Mouse (Mus musculus): ENCODE results near the gene Tsc2.

Tsc2 gene

GRCm38 (mm10) chr17:24648731-24649377, 16.4 kb upstream of the Tsc2 start:
- in situ Hi-C loops (cut with MboI, MseI): no loop called here

DNA sequence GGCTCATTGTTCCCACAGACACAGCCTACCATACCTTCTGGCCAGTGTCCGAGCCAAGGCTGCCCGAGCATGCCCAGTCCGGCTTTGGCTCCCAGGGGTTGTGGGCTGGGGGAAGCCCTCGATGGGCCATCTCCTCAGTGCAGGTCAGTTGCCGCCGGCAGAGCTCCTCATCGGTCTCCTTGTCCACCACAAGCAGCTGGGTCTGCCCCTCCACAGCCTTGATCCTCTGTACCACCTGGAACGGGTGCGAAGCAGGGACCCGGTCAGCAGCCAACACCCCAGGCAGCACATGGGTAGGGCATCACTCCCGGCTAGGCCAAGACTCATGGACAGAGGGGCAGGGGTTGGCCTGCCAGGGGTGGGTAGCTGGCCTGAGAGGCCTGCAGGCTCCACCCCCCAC, 15.1 kb upstream of the Tsc2 start:
- in situ Hi-C loops (cut with MboI, MseI): no loop called here

GRCm38 (mm10) chr17:24646381-24646780, 14.0 kb upstream of the Tsc2 start:
- in situ Hi-C loops (cut with MboI, MseI): no loop called here

DNA sequence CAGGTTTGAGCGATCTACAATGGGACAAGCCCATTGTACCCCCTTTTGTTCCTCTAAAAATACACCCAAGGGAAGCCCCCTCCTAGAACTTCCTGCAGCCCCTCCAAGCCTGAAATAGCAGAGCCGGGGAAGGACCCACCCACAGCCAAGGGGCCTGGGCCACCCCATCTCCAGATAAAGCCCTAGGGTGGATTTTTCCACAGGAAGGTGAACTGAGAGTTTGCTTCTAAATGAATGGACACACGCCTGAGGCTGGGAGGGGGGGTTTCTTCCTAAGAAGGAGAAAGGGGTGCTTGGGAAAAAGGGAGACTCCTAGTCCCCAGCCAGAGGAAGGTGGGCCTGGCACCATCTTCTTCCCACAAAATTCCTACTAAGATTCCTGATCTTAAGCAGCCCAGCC, 13.5 kb upstream of the Tsc2 start:
- in situ Hi-C loops (cut with MboI, MseI): no loop called here

GRCm38 (mm10) chr17:24644875-24645721, 12.7 kb upstream of the Tsc2 start:
- in situ Hi-C loops (cut with MboI, MseI): no loop called here

- in situ Hi-C loops (cut with MboI, MseI): no loop called here
Measured at GRCm38 (mm10) chr17:24644030-24644715, 11.7 kb upstream of the Tsc2 start.

DNA sequence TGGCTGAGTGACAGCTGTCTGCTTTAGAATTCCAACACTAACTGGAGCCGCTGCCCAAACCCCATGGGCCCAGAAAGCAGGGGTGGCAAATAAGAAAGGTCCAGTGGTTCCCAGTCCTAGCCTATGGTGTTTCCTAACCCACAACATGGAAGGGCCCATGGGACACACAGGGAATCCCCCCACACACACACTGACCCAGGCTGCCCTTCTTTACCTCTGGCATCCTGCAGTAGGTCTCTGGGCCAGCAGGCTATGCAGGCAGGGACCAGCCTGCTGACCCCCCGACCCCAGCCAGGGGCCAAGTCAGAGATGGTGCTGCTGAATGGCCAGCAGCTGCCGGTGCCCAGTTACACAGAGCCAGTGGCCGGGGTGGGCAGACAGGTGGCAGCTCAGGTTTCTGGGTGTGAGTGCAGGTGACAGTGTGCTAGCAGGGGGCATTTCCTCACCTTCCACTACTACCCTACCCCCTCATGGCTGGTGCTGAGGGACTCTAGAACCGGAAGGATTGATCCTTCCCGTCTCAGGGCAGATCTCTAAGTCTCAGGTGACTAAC, 10.4 kb upstream of the Tsc2 start:
- in situ Hi-C loops (cut with MboI, MseI): no loop called here

- in situ Hi-C loops (cut with MboI, MseI): no loop called here
Measured at GRCm38 (mm10) chr17:24641944-24642343, 9.5 kb upstream of the Tsc2 start.

DNA sequence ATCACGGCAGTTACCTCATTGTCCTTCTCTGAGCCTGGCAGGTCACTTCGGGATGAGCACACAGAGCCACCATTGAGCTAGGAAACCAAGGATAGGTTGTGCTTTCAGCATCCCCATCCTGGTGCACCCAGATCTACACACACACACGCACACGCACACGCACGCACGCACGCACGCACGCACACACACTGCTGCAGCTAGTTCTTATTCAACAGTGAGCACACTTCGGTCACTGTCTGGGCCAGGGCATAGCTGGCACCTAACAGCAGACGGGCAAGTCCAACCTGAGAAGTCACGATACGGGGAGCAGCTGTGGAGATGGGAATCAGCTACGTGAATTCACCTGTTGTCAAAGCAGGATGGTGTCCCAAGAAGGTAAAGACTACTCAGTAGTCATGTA, 8.2 kb upstream of the Tsc2 start:
- in situ Hi-C loops (cut with MboI, MseI): no loop called here

- in situ Hi-C loops (cut with MboI, MseI): no loop called here
Measured at GRCm38 (mm10) chr17:24640119-24640518, 7.7 kb upstream of the Tsc2 start.

DNA sequence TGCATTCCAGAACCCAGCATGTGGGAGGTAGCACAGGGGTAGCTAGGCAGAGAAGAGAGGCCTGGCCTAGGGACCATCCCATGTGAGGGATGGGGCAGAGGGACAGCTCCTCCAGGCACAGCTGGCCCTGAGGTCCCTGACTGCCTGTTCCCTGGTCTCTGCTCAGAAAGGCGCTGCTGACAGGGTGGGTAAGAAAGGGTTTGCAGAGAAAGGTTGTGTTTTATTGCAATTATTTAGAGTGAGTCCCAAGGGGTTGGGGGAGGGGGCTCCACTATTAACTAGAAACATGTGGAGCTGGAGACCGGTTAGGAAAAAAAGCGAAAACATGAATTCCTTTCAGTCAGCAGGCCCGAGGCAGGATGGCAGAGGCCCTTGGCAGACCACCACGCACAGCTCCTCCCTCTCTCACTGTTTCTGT, 7.2 kb upstream of the Tsc2 start:
- in situ Hi-C loops (cut with MboI, MseI): loop anchor here in 1 of 2 experiments (10.0 kb wide), 1 partner anchor 735 kb away; no protein-coding TSS in a partner anchor

GRCm38 (mm10) chr17:24638840-24639239, 6.4 kb upstream of the Tsc2 start:
- in situ Hi-C loops (cut with MboI, MseI): loop anchor here in 1 of 2 experiments (10.0 kb wide), 1 partner anchor 734 kb away; no protein-coding TSS in a partner anchor

- in situ Hi-C loops (cut with MboI, MseI): loop anchor here in 1 of 2 experiments (10.0 kb wide), 1 partner anchor 733 kb away; no protein-coding TSS in a partner anchor
Measured at GRCm38 (mm10) chr17:24638214-24638613, 5.8 kb upstream of the Tsc2 start.

DNA sequence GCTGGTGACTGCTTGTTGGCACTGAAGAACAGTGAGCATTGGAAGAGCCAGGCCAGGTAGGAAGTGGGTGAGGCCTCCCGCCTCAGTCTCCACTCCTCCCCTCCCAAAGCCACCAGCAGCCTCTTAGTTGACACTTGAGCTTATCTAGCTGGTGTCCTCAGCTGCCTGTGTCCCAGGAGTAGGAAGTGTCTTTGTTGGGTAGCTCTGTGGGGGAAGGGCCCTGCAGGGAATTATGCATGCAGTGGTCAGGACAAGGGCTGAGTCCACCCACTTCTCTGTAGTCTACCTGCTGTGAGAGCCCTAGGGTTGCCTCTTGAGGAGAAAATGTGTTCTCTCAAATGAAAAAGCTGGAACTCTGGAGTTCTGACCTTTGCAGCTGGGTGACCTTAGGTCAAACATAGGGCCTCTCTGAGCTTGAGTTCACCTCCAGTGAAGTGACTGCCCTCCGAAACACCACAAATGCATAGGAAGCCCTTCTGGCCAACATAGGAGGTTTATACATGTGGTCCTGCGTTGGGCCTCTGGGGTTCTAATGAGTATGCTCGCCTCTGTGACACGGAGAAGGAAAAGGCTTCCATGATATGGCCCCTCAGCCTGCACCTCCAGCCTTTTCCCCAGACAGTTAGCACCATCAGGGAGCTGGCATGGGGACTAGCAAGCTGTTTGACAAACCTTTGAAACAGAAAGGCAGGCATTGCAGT, 4.5 kb upstream of the Tsc2 start:
- in situ Hi-C loops (cut with MboI, MseI): loop anchor here in 1 of 2 experiments (10.0 kb wide), 1 partner anchor 732 kb away; no protein-coding TSS in a partner anchor

GRCm38 (mm10) chr17:24635694-24636093, 3.3 kb upstream of the Tsc2 start:
- in situ Hi-C loops (cut with MboI, MseI): loop anchor here in 1 of 2 experiments (10.0 kb wide), 1 partner anchor 731 kb away; no protein-coding TSS in a partner anchor

GRCm38 (mm10) chr17:24635024-24635423, 2.6 kb upstream of the Tsc2 start:
- in situ Hi-C loops (cut with MboI, MseI): loop anchor here in 1 of 2 experiments (10.0 kb wide), 1 partner anchor 730 kb away; no protein-coding TSS in a partner anchor

DNA sequence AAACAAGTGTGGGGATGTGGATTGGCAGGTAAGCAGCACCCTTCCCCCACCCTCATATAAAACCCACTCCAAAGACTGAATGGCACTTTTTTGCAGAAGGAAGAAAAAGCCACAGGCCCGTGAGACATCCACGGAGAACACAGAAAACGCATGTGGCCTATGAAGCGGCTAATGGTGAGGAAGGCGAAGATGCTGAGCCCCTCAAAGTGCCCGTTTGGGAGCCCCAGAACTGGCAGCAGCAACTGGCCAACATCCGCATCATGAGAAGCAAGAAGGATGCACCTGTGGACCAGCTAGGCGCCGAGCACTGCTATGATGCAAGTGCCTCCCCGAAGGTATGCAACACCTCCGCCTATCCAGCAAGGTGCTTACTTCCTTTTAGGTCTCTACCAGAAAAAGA, 1.4 kb upstream of the Tsc2 start:
- in situ Hi-C loops (cut with MboI, MseI): loop anchor here in 1 of 2 experiments (10.0 kb wide), 1 partner anchor 729 kb away; no protein-coding TSS in a partner anchor

DNA sequence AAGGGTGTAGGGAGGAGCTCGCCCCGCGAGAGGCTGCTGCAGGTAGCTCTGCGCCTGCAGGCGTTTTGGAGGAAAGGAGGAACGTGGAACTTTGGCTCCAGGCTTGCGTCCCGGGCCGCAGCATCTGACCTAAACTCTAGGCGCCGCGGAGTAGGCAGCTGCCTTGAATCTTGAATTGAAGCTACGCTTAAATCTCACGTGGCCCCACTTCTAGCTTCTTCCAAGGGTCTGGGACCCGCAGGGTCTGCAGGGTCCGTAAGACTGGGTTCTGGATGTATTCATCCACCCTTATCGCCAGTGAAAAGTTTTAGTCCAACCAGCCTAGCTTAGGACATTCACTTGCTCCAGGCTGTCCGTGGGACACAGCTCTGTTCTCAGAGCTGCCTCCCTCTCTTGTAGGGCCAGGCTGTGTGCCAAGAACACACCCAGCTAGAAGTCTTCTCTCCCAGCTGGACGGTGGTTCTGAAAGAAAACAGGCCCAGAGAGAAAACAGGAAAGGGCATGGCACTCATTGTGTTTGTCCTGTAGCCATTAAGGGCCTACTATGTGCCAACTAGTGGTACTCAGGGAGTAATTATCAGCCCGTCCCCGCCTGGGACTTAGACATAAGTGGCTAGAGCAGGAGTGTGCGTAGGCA, 501 bp upstream of the Tsc2 start:
- in situ Hi-C loops (cut with MboI, MseI): loop anchor here in 1 of 2 experiments (10.0 kb wide), 1 partner anchor 728 kb away; no protein-coding TSS in a partner anchor

GRCm38 (mm10) chr17:24630072-24630471, 2.4 kb downstream of the Tsc2 start:
- in situ Hi-C loops (cut with MboI, MseI): loop anchor here in 1 of 2 experiments (10.0 kb wide), 1 partner anchor 725 kb away; no protein-coding TSS in a partner anchor

DNA sequence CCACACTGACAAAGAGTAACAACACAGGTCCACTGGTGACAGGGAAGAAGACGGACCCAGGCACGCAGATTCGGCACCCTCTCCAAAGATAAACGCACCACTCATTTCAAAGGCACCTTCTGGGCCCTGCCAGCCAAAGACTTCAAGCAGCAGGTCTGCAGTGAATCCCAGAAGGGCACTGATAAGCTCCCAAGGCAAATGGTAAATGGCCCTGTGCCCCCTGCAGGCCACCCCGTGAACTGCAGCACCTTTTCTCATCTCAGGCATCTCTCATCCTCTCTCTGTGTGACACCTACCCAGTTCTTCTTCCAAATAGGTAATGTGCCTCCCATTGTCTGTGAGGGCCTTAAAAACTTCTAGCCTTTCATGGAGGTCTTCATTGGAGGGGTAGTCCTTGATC, 3.8 kb downstream of the Tsc2 start:
- in situ Hi-C loops (cut with MboI, MseI): no loop called here

Data from T-helper 17 cell (primary cell).